Mouse (Mus musculus): ENCODE results near the gene Mast4.

The Mast4 gene

GRCm38 (mm10) chr13:102912867-102913266, 421.4 kb downstream of the Mast4 start:
- DNase-seq, result no peak

- no peak for DNase-seq
These were observed 424.5 kb downstream of the Mast4 start for GRCm38 (mm10) chr13:102909654-102910418.

- DNase-seq, result no peak
These were observed 427.7 kb downstream of the Mast4 start for GRCm38 (mm10) chr13:102906661-102907009.

- peak; percentile 90 for DNase-seq
These were observed 428.2 kb downstream of the Mast4 start for GRCm38 (mm10) chr13:102906004-102906660.

GRCm38 (mm10) chr13:102905361-102905950, 428.8 kb downstream of the Mast4 start:
- DNase-seq, result no peak

- DNase-seq, result no peak
These were observed 430.6 kb downstream of the Mast4 start for GRCm38 (mm10) chr13:102903689-102904088.

GRCm38 (mm10) chr13:102902123-102902522, 432.2 kb downstream of the Mast4 start:
- no peak for DNase-seq

- no peak for DNase-seq
These were observed 433.8 kb downstream of the Mast4 start for GRCm38 (mm10) chr13:102900531-102900930.

GRCm38 (mm10) chr13:102900083-102900420, 434.2 kb downstream of the Mast4 start:
- no peak for DNase-seq

- DNase-seq, result no peak
These were observed 434.8 kb downstream of the Mast4 start for GRCm38 (mm10) chr13:102899253-102900082.

GRCm38 (mm10) chr13:102898374-102899131, 435.7 kb downstream of the Mast4 start:
- DNase-seq, result peak; percentile 31

- no peak for DNase-seq
These were observed 438.0 kb downstream of the Mast4 start for GRCm38 (mm10) chr13:102896322-102896721.

GRCm38 (mm10) chr13:102895894-102896293, 438.4 kb downstream of the Mast4 start:
- DNase-seq, result peak; percentile 64

GRCm38 (mm10) chr13:102894287-102895234, 439.7 kb downstream of the Mast4 start:
- no peak for DNase-seq

GRCm38 (mm10) chr13:102892783-102893182, 441.5 kb downstream of the Mast4 start:
- no peak for DNase-seq

GRCm38 (mm10) chr13:102889989-102890388, 444.3 kb downstream of the Mast4 start:
- no peak for DNase-seq

GRCm38 (mm10) chr13:102889537-102889936, 444.8 kb downstream of the Mast4 start:
- no peak for DNase-seq

GRCm38 (mm10) chr13:102888895-102889490, 445.3 kb downstream of the Mast4 start:
- no peak for DNase-seq

GRCm38 (mm10) chr13:102888211-102888610, 446.1 kb downstream of the Mast4 start:
- no peak for DNase-seq

- DNase-seq, result no peak
These were observed 446.8 kb downstream of the Mast4 start for GRCm38 (mm10) chr13:102887534-102887933.

GRCm38 (mm10) chr13:102886788-102887187, 447.5 kb downstream of the Mast4 start:
- no peak for DNase-seq

Measured in retina, postnatal 1 day (tissue).